Mouse (Mus musculus) cerebellum, postnatal 10 days (tissue): ENCODE measurements at regions not wholly inside any gene's neighbourhood (a gene's known extent, or its start where the extent isn't known, plus 50 kb on each side); places are given as distances from the start of the nearest gene placed in this dataset.
"Not testable (repeated sequence)": the region's sequence is repeated elsewhere in the genome, so short reads cannot be mapped to it uniquely, and the experiment has no call there.

ENCODE experiments used
- DNase-seq, 2 experiments: peaks; one replicate each; pipeline ENCODE4 v3.0.0; 2021; ENCODE audit warnings: mixed read lengths in 2 of 2

DNA sequence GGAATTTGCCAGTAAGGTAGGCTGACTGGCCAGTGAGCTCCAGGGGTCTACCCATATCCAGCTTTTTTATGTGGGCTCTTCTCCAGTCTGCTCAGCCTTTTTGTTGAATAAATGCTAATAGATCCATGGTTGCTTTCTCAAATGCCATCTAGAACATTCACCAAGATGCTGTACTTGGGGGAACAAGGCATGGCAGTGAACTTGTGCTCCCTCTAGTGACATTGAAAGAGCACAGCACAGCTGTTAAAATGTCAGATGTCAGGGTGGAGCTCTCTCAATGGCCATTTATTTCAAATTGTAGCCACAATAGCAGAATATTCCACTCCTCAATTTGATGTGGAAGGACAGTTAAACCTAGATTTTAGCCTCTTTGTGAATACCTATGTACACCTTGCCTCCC lies 86.3 kb downstream of the Kcnk1 start:
- peak; percentile 53 to 69 for DNase-seq

DNA sequence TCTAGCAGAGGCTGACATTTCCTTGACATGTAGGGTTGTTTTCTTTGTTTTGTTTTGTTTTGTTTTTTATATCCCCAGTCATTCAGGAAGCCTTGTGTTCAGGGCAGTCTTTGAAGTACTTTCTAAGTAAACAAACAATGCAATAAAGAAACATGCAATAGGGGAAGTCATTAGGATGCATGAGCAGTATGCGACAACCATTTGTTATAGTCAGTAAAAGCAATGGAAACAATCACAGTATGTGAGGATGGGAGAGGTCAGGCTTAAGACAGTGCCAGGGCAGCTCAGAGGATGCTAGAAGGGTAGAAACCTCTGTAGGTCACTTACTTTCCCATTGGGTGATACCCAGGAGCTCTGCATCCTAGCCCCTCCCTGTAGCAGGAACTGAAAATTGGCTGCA lies 87.9 kb downstream of the Kcnk1 start:
- peak in 1 of 2 experiments; percentile 0 for DNase-seq

DNA sequence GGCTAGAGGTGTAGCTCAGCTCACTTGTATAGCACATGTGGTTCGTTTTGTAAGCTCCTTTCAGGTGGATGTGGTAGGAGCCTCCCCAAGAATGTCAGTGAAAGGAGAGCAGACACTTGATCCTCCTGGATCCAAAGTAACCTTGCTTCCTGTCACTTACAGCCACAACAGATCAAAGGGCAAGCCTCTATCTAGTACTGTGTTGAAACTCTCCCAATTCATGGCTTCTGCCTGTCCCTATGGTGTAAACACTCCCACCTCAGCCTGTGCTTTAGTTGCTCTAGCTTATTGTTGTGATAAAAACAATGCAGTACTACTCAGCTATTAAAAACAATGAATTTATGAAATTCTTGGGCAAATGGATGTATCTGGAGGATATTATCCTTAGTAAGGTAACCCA lies 95.8 kb downstream of the Kcnk1 start:
- DNase-seq = no peak

DNA sequence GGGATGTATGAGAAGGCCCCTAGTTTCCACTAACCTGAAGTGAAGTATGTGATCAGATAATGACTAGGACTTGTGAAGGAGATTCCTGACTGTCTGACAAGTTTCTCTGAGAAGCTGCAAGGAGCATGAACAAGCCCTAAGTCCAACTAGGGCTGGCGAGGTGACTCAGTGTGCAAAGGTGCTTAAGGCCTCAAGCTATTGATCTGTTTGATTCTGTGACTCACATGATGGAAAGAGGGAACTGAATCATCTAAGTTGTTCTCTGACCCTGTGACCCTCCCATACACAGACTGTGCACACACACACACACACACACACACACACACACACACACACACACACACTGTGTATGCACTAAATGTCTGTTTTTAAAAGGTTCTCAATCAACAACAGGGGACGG lies 99.0 kb downstream of the Kcnk1 start:
- DNase-seq = no peak

DNA sequence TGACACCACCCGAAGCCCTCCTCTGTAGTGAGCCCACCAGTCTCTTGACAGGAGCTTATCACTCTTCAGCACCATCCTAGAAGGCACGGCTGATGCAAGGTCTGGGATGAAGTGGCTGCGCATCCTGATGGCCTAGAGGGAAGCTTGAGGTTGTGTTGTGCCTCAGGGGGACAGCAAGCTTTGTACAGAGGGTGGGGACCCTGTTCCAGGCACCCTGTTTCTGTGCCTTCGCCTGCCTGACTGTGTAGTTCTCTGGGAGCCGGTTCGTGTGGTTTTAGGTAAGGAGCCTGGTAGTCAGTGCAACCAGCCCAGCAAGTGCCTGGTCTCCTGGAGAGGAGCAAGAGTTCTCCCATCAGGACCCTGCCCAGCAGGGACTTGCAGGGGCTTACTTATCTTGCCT lies 101.1 kb downstream of the Kcnk1 start:
- DNase-seq = no peak

DNA sequence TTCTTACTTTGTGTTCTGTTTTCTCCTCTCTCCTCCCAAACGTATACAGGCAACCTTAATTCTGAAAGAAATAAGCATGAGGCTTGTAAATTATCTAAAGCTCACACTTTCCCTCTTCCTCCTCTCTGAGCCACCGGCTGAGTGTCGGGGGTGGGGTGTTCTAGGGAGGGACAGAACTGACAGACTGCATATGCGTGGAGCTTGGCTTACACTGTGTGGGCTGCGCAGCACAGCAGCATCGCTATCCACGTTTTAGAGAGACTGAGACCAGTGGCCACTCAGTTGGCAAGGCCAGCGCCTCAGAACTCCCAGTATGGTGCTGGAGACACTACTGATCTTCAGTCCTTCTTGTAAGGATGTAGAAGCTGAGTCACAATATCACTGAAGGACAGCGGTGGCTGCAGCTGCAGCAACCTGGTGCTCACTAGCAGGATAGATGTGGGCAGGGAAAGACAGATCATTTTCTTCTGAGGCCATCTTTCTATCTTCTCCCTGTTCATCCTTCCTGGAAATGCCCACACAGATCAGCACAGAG lies 101.7 kb downstream of the Kcnk1 start:
- DNase-seq = no peak

DNA sequence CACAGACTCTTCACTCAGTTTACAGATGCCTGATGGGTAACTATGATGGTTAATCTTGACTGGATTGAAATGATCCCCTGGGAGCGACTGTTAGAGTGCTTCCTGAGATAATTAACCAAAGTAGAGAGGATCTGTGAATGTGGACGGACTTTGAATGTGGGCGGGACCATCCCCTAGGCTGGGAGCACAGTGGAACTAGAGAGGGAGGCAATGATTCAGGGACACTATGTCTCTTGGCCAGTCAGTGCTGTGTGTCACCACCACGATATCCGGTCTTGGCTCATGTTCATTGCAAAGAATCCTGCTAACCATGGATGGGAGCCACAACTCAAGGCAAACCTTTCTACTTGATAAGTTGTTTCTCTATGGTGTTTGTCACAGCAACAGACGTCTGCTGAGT lies 103.9 kb downstream of the Kcnk1 start:
- DNase-seq = no peak

DNA sequence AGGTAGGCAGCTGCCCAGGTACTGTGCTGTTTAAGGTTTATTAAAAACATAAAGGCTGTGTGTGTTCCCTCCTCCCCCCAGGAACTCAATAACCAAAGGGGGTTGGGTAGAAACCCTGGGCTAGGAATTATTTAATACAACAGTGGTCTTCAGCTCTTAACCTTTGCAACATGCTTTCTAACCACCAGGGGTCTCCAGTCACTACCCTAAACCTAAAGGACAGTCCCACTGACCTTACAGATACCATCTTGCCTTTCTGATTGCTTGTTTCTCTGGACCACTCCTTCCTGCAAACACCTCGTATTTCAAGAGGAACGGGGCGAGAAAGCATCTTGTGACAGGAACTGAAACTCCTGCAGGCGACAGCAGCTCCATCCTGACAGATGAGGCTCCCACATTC lies 104.9 kb downstream of the Kcnk1 start:
- DNase-seq = peak; percentile 22 to 38

DNA sequence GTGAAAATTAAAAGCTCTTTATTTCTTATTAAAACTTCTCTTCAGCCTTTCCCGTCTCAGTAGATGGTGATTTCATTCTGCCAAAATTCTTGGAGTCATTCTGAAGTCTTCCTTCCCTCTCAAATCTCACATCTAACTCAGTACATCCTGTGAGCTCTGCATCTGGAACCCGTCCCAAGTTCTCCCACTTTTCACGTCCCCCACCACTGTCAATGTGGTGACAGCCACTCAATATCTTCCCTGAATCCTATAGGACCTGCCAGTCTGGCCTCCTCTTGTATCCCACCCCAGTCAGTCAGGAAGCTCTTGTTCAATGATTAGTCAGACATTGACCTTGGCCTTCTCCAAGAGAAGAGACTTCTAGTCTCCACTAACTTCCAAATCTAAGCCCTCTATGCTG lies 110.1 kb downstream of the Kcnk1 start:
- no peak for DNase-seq

DNA sequence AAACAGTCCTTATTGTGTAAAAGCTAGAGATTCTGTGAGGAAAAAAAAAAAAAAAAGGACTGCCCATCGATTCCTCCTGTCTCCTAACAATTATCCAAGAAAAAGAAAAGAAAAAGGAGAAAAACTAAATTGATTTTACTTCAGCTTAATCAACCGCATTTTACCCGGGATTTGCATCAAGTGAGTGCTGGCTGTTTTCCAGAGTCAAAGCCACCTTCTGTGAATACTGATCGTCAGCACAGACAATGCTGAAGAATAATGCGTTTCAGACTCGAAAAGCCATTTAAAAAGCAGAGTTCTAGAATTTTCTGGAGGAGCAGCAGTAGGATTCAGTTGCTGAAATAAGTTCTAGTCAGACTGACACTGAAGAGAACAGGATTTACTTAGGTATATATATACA lies 131.1 kb downstream of the Kcnk1 start:
- peak; percentile 29 to 49 for DNase-seq

DNA sequence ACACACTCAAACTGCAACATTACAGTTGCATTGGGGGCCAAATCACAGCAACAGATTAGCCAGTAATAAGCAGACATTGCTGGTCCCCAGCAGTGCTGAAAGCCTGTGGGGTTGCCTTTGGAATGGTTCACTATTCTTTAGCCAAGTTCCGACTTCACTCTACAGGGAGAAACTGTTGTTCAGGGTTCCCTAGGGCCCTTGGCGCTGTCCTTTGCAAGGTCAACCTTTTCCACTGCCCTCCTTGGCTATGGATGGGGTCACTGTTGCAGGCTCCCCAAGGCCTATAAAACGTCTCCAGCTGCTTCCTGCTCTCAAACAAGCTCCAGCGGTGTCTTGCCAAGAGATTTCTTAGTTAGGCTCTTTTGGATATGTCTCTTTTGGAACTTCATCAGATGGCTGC lies 137.1 kb downstream of the Kcnk1 start:
- DNase-seq = no peak

DNA sequence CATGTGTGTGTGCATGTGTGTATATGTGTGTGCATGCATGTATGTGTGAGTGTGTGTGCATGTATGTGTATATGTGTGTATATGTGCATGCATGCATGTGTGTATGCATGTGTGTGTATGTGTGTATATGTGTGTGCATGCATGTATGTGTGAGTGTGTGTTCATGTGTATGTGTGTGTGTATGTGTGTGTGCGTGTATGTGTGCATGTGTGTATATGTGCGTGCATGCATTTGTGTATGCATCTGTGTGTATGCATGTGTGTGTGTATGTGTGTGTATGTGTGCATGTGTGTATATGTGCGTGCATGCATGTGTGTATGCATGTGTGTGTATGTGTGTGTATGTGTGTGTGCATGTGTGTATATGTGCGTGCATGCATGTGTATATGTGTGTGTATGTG lies 137.9 kb downstream of the Kcnk1 start:
- not testable (repeated sequence) for DNase-seq

DNA sequence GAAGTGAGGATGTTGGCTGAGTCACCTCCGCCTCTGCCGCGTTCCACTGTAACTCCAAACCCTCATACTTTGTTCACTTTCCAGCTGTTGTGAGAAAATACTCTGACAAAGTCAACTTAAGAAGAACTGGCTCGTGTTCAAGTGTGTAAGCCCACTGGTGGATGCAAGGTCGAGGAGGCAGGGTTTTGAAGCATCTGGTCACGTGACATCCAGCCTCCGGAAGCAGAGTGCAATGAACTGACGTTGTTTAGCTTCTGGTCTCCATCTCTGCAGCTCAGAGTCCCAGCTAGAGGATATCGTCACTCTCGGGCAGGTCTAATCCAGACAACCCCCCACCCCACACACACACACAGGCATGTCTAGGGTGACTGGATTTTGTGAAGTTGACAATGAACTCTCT lies 140.1 kb downstream of the Kcnk1 start:
- DNase-seq = no peak

DNA sequence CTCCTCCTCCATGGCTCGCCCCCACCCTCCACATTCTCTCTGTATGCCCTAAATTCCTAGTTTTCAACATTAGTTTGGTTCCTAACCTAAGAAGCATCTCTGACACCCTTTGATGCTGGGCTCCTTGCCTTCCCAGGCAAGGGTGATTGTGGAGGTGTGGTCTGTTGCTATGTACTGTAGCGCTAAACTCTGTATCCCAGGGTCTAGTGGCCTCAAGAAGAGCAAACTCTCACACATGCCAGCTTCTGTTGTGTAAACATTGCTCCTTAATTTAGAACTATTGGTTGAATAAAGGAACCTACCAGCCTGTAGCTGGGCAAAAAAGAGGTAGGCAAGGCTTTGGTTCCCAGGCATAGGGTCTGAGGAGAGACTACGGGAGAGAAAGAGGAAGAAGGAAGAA lies 140.6 kb downstream of the Kcnk1 start:
- no peak for DNase-seq

DNA sequence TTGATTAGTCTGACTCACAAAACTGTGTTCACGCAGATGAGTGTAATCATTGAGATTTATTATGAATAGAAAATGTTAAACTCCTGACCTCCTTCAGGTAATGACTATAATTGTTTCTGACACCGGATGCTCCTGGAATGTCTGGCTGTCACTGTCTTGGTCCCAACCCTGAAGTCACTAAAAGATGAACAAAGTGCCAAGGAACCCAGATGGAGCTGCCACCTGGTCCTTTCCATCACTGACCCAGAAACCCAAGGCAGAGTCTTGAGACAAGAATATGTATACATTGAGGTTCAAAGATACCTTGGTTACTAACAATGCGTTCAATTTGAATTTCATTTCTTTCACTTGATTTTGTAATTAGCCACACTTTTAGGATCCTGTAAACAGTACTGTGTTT lies 142.0 kb downstream of the Kcnk1 start:
- DNase-seq = peak; percentile 79 to 80

DNA sequence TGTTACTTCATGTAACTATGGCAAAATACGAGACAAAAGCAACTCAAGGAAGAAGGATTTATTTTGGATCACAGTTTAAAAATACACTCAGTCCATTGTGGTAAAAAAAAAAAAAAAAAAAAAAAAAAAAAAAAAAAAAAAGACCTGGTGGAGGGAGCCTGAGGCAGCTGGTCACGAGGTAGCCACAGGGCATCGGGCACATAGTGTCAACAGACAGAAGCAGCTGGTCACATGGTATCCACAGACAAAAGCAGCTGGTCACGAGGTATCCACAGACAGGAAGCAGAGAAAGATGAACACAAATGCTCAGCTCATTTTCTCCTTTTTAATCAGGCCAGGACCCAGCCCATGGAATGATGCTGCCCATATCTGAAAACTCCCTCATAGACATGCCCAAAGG lies 142.5 kb downstream of the Kcnk1 start:
- peak; percentile 32 to 39 for DNase-seq

DNA sequence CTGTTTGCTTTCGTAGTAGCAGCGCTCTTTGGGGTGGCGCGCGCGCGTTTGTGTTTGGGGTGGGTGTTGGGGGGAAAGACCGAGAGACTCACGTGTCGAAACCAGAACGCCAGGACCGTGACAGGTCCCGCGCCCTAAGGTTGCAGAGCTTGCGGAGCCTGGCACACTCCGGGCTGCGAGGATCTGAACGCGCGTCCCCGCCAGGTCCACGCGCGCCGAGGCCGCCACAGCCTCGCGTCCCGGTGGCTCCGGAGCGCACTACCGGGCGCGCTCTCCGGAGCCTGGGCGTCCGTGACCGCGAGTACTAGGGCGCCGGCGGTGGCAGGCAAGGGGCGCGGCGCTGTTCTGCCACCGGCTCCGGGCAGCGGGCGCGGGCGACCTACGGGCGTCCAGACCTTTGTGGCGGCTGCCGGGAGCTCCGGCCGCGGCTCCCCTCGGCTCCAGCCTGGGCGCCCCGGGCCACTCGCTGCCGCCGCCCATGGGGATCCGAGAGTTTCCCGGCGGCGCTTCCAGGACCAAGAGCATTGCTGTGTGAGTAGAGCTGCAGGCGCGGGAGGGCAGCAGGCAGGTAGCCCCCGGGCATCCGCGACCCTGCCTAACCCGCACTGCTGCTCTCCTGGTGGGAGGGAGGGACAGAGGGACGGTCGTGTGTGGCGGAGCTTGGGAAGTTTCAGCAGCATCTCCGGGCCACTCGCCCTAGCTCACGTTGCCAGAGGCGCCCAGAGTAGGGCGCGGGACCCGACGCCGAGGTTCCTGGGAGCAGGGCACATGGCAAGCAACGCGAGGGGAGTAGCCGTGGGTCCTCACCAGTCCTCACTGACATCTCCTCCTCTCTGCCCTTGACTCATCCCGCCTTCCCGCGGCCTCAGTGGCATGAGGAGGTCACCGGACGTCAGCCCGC lies 143.9 kb downstream of the Kcnk1 start:
- DNase-seq = peak; percentile 75 to 77

DNA sequence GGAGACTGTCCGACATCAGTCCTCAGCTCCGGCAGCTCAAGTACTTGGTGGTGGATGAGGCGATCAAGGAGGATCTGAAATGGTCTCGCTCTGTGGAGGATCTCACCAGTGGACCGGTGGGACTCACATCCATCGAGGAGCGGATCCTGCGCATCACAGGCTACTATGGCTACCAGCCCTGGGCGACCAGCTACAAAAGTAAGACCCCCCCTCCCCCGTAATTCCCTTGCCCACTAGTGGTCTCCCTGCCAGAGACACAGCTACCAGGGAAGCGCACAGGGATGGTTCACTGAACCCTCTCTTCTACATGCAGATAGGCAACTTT lies 144.5 kb downstream of the Kcnk1 start:
- DNase-seq = peak; percentile 45 to 56

DNA sequence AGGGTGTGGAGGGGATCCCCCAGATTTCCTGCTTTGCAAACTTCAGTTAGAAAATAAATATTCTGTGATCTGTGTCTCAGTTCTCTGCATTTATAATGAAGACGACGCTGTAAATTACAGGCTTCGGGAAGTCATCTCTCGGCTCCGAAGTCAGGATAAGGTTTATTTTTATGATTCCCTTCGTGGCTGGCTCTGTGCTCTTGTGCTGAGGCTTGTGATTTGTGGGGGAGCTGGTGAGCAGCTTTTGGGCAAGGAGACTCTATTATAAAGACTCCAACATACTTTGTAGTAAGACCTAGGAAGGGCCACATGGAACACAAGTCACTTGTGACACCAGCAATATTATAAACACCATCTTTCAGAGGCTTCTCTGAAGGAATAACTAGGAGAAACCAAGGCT lies 146.0 kb downstream of the Kcnk1 start:
- no peak for DNase-seq

DNA sequence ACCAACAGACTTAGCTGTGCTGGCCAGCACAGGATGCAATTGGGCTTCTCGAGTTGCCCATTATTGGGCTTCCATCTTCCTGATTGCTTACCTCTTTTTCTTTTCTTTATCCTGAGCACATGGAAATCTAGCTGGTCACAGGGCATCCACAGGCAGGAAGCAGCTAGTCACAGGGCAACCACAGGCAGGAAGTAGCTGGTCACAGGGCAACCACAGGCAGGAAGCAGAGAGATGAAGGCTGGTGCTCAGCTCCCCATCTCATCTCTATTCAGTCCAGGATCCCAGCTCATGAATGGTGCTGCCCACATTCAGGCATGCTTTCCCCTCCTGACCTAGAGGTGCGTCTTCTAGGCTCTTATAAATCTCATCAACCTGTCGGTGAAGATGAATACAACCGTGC lies 146.8 kb upstream of the Slc35f3 start:
- no peak for DNase-seq

DNA sequence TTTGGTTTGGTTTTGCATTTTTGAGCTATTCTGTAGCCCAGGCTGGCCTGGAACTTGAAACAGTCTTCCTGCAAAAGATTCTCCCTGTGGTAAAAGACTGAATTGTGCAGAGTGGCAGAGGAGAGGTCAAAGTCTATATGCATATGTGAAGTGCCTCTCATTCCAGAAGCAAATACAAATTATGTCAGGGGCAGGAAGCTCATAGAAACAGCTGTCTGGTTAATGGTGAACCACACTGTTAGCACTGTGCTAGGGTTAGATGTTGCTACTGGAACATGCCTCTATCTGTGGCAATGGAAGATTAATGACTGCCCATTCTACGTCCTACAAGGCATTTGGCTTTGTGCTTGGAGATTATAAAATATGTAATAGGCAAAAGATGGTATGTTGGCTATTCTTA lies 144.4 kb upstream of the Slc35f3 start:
- DNase-seq = no peak

DNA sequence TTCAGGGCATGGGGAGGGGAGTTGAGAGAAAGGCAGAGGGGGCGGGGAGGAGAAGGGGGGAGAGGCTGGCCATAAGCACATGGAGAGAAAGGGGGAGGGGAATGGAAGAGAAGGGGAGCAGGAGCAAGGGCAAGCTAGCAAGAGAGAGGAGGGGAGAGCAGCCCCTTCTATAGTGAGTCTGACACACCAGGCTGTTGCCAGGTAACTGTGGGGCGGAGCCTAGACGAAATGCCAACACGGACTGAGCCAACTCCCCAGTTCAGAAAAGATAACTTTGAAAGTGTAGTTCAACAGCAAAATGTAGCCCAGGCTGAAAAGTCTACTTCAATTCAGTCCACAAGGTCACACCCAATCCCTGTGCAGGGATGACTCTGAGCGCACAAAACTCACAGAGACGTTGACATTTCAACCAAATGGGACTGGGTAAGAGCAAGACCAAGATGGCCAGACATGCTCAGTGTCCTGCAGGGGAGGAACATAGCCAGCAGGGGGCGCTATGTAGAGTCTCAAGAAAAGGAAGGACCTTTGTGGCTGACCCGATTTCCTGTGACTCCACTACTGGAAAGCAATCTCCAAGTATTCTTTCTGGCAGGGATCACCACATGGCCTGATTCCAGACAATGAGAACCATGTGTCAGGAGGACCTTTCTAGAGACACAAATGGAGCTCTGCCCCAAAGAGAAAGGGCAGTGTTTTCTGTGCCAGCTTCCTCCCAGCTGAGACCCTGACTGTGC lies 140.7 kb upstream of the Slc35f3 start:
- DNase-seq = peak; percentile 85 to 86

DNA sequence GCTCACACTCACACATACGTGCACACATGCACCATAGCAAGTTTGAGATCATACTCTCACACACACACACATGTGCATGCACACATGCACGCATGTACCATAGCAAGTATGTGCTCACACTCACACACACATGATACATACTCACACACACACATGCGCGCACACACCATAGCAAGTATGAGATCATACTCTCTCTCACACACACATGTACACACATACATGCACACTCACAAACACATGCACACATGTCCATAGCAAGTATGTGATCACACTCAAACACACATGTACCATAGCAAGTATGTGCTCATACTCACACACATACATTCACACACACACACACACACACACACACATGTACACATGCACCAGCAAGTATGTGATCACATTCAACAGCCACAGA lies 138.9 kb upstream of the Slc35f3 start:
- no peak for DNase-seq

DNA sequence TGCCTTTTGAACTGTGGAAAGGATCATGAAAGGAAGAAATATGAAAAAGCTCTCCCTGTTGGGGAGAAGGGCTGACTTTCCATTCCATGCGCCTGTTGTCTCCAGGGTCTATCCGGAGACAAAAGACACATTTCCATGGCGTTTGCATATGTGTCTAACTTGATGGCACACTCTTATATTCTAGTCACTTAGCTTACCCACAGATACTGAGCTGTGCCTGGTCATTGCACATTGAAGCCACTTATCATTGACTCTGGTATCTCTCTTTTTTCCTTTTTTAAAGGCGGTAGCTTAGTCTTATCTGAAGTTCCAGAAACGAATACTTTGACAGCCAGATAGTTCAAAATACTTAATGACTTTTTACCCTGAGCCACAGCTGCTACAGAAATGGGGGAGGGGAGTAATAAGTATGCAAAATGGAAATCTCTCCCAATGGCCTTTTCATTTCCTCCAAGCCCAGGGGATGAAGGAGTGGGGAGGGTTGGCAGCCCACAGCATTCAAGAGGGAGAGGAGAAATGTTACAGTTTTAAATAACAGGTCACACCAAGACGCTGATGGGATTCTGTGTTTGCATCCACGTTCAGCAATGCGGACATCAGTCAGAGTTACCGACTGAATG lies 137.9 kb upstream of the Slc35f3 start:
- no peak for DNase-seq
